Mouse (Mus musculus) retina, postnatal 7 days (tissue): ENCODE results near the gene Pa2g4.
"Not testable (repeated sequence)": the region's sequence is repeated elsewhere in the genome, so short reads cannot be mapped to it uniquely, and the experiment has no call there.

Experiments used
- DNase-seq: peaks from one replicate; pipeline ENCODE4 v3.0.0-alpha.2; 2012; ENCODE audit warnings: low read depth, low spot score

The Pa2g4 gene

DNA sequence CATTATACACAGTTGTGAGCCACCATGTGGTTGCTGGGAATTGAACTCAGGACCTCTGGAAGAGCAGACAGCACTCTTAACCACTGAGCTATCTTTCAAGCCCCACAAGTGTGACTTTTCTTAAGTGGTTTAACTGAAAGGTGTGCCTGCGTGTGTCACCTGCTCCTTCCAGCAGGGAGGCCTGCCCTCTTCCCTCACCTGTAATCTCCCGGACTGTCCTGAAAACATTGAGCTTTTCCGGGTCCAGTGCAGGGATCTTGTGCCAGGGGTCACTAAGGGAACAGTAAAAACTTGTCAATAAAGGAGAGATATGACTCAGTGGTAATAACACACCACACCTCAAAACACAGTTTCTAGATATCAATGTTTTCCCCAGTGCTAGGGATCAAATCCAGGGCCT lies 13.5 kb upstream of the Pa2g4 start:
- no peak for DNase-seq

DNA sequence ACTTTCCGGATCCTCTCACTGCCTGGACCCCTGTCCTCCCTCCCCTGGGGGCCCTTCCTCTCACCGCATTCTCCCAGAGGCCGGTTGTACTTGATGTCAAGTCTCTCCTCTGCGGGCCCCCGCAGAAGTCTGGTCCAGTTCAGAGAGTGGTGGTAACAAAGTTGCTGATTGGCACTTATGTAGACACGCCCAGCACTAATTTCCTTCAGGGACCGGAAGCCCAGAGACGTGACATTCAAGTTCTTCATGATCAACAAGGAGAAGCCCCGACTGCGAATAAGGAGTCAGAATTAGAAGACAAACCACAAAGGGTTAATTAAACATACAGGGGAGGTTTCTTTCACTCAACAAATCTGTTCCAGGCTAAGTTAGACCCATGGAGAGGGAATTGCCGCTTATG lies 12.5 kb upstream of the Pa2g4 start:
- DNase-seq = no peak

DNA sequence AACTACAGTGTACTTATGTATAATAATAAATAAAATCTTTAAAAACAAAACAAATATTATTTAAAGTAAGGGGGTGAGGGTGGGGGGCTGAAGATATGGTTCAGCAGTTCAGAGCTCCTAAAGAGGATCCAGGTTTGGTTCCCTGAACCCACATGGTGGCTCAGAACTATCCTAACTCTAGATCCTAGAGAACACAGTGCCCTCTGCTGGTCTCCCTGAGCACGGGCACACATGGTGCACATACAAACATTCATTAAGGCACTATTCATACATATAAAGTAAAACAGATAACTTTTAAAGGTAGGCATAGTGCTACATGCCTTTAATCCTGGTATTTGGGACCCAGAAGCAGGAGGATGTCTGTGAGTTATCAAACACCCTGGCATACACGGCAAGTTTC lies 9.3 kb upstream of the Pa2g4 start:
- no peak for DNase-seq

DNA sequence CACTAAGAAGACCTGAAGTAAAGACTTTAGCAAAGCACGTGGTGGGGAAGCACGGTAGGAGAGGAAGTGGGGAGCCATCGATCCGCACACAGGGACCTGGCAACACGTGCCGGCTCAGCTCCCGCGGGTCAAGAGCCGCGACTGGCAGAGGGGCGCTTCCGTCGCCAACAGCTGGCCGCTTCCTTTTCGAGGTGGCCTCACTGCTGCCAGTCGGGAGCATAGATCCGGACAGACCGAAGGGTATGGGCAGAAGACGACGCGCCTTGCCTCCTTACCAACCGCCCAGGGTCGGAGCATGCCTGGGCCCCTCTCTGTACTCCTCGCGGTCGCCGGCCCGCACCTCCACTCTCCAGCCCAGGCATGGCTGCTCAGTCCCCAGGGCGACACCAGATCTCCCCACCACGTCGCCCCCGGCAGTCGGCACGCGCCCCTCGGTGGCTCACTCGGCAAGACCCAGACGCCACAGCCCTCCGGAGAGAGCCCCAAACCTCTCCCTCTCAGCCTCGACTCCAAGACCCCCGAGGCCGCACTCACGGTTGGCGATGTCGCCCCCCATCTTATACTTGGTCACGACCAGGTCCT lies 490 bp downstream of the Pa2g4 start:
- DNase-seq = no peak

DNA sequence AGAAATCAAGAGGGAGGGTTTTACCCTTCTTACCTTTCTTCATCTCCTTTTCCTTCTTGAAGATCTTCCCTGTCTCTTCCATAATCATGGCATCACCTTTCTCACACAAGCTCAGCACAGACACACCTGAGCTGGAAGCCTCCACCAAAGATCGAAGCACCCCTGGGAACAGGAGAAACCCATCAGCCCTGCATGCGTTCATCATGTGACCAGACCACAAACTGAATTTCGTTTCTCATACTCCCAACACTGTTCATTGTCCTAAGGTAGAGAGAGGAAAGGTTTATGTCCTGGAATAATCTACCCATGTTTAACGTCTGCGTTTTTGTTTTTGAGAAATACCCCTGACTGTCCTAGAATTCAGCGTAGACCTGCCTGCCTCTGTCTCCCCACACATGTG lies 2.2 kb downstream of the Pa2g4 start:
- no peak for DNase-seq

DNA sequence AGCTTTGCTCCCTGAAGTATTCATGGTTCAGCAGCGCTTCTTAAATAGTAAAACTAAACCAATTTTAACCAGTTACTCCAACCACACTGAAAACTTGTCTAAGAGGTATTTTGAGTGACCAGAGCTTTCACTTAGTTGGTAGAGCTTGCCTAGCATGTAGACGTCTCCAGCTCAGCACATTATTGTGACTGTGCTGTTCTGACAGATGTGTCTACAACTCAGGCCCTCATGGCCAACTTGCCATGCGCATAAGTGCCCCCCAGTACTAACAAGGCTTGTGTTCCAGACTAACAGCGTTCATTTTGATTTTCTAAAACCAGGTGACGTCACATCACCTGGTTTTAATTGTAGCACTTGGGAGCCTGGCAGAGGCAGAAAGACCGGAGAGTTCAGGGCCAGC lies 8.8 kb downstream of the Pa2g4 start:
- DNase-seq = no peak

DNA sequence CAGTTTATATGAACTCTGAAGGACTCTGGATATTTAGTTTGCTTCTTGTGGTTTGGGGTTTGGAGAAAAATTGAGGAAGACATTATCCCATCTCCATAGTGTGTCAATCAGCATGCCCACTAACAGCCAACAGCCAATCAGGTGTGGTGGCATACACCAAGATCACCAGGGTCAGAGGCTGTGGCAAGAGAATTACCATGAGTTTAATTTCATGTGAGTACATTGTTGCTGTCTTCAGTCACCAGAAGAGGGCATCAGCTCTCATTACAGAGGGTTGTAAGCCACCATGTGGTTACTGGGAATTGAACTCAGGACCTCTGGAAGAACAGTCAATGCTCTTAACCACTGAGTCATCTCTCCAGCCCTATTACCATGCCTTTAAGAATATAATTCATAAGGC lies 9.5 kb downstream of the Pa2g4 start:
- DNase-seq = no peak

DNA sequence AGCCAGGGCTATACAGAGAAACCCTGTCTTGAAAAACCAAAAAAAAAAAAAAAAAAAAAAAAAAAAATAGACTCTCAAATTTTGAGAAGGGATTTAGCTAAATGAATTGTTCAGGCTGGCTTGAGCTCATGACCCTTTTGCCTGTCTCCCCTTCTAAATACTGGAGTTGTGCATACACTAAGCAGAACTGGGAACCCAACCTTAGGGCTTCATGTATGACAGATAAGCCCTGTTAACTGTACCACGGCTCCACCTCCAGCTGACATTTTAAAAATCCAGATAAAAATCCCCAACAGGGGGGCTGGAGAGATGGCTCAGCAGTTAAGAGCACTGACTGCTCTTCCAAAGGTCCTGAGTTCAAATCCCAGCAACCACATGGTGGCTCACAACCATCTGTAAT lies 10.2 kb downstream of the Pa2g4 start:
- not testable (repeated sequence) for DNase-seq

DNA sequence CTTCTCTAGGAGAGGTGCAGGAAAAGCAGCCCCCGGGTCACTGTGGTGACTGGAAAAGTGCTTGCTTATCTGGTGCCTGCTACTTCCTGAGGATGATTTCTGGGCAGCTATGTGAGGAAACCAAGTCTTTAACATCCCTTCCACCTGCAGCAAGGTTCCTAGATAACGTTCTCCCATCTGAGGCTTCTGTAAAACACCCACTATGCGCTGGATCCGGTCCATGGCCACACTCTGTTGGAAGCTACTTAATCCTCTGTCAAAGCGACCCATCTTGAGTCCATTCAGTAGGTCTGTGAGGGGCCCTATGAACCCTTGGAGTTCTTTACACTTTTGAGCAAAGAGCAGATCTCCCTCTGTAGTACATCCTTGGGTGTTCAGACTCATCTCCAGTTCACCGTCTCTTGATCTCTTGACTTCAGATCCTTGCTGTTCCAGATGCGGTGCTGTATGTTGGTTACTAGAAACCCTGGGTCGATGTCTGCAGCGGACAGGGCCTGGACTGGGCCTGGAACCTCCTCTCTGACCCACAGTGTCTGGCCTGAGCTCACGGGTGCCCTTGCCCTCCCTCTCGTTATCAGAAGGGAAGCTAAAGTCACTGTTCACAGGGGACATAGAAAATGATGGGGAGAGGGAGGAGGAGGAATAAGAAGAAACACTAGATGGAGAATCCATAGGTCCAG lies 15.5 kb downstream of the Pa2g4 start:
- DNase-seq = not testable (repeated sequence)

DNA sequence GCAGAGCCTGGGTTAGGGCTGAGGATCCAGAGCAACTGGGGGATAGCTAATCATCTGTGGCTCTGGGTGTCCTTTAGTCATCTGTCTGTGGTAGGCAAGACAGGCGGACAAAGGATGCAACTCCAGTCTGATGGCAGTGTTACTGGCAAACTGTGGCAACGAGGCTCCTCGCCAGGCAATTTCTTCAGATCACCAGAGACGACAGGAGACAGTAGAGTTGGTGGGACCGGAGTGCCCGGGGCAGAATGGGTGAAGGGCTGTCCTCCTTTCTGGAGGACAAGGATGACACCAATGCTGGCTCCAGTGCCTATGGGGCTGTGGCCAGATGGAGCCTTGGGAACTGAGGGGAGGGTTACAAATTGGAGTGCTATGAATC lies 16.1 kb downstream of the Pa2g4 start:
- DNase-seq = not testable (repeated sequence)

DNA sequence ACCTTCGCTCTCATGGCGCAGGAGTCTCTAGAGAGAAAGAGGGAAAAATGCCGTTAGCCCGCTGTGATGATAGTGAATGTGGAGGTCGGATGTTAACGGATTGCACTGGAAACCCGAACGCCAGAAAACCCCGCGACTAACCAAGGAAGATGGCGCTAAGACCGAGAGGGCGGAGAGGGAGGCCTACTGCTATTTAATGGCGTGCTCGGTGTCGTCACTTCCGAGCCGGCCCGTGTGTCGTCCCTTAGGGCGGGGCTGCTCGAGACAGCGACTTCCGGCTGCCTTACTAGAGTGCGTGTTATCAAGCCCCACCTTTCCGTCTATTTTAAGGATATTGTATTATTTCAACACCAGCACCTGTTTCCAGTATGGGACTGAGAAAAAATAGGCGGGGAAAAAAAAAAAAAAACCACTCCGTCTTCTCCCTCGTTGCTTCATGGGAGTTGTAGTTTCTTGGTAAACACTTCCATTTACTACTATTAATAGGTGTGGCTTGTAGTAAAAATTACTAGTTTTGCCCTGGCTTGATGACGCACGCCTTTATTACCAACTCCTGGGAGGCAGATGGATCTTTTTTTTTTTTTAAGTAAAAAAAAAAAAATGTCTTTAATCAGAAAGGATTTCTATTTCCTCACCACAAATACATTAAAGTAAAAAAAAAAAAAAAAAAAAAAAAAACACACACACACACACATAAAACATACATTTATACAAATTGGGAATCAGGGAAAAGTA lies 16.7 kb downstream of the Pa2g4 start, which contains the start of gene Rpl41:
TSS of gene Rpl41 (minus strand) at position 359 of the 735 bp plus-strand sequence.
- DNase-seq = peak; percentile 91

DNA sequence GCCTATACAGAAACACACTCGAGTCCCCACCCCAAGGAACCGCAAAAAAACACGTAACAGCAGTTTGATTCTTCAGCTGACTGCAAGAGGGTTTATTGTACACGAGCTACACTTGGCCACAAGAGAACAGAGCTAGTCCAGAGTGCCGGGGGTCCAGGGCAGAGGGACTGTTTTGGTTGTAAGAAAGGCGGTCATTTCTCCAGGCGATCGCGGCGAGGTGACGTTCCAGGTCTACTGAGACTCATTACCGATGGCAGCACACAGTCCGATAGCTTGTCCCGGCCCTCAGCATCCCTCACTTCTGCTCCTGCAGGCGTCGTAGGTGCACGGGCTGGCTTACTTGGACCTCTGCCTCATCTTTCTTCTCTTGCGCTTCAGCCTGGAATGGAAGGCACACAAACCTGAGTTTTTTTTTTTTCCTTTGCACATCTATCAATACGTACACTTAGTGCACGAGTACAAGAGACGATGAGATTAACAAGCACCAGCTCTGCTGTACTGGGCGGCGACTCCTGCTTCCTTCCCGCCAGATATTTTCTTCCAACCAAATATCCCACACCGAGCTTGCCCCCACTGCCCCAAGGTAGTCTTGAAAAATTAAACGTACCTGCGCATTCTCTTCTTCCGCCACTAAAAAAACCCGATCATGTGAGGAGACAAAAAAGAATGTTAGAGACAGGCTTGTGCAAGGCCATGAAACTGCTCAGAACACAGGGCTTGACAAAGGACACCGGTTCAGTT lies 17.6 kb downstream of the Pa2g4 start:
- not testable (repeated sequence) for DNase-seq

DNA sequence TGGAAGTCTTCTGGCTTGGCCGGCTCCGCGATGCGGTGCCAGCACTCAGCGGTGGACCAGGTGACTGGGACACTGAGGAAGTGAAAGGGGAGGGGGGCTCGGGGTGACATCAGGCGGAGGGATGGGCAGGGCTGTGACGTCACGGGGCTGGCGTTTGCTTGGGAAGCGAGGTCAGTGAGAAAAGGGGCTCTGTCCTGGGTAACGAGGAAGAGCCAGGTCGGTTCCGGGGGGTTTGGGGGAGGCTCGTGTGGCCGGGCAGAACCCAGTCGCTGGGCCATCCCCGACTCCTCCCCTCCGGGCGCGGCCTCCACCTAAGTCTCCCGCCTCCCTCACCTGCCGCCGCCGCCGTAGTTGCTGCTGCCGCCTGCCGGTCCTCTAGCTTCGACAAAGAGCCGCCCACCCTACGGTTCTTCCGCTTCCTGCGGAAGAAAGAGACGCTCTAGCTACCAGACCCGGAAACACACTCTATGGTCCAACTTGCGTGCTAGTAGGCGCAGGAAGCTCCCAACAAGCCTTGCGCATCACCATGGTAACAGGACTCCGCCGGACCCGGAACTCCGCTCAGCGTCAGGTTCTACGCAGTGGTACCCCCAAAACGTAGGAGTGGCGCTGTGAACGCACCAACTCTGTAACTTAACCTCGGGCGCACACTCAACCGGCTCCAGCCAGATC lies 18.3 kb downstream of the Pa2g4 start, which contains the start of gene Zc3h10:
TSS of gene Zc3h10 (minus strand) at position 414 of the 672 bp plus-strand sequence.
- DNase-seq = peak; percentile 95

DNA sequence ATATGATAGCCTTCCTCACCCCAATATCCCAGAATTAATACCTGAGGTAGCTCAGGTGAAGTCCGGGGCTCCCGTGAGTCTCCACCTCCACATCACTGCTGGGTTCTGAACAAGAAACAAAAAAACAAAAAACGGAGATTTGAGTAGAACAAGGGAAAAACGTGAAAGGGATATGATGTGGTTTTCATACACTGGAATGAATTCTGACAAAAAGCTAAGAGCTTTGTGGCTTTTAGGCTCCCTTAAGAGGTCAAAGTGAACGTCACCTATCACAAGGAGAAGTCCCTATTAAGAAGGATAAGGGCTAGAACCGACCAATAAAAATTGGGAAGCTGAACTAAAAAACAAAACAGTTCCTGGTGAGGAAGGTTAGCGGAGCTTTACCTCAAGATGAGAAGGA lies 19.0 kb downstream of the Pa2g4 start:
- no peak for DNase-seq

DNA sequence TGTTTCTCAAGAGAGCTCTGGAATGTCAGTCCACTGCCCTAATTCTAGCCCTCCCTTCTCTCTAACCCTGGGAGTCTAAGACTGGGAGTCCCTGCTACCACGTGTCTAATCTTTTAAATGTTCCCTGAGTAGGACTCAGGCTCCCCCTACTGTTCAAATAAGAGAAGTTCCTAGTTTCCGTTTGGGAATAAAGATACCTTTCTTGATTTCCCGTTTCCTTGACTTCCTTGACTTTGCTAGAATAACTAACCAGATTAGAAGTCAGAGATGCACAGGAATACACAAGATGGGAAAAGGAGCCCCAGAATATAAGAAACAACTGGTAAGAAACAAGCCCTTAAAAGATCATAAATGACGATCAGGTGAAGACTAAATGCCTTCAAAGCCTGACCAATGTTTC lies 19.4 kb downstream of the Pa2g4 start:
- DNase-seq = peak; percentile 50

DNA sequence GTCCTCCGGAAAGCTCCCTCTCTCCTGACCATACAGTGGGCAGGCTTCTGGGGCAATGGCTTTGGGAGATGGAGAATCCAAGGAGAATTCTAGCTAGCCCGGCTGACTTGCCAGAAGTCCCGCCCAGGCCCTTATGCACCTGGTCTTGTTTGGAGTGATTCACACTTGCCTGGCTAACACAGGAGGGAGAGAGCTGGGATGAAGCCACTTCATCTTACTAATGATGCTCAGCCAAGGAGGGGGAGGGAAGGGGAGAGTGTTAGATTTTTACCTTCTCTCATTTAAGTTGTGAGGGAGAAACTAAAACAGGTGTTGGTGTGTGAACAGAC lies 20.3 kb downstream of the Pa2g4 start:
- DNase-seq = no peak

DNA sequence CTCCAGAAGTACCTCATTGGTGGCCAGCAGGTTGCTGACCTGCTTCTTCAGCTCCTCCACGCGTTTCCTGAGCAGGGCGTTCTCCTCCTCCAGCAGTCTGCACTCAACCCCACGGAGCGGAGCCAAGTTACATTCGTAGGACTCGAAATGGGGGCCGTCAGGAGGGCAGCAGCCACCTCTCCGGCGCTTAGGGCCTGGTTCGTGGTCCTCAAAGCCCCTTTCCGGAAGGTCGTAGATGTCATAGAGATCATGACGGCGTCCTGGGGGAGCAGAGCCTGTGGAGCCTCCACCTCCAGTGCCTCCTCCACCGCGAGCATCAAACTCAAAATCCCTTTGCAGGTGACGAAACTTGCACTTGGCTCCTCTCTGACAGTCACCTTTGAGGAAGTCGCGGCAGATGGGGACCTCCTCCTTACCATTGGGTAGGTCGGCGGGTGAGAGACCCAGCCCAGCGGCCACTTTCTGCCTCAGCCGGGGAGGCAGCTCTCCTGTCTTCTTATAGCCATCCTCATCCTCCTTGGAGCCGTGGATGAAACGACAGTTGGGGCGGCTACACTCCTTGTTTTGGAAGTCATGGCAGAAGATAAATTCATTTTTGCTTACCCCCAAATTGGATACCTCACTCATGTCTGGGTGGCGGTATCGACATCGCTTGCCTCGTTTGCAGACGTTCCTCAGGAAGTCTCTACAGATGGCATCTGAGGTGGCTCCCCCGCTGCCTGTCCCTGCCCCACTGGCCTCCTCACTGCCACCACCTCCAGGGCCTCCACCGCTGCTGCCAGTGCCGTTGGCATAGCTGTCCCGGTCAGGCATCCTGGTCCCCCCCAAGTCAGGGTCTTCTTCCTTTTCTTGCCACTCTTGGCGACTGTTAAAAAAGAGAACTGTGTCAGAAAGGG lies 20.9 kb downstream of the Pa2g4 start:
- no peak for DNase-seq

DNA sequence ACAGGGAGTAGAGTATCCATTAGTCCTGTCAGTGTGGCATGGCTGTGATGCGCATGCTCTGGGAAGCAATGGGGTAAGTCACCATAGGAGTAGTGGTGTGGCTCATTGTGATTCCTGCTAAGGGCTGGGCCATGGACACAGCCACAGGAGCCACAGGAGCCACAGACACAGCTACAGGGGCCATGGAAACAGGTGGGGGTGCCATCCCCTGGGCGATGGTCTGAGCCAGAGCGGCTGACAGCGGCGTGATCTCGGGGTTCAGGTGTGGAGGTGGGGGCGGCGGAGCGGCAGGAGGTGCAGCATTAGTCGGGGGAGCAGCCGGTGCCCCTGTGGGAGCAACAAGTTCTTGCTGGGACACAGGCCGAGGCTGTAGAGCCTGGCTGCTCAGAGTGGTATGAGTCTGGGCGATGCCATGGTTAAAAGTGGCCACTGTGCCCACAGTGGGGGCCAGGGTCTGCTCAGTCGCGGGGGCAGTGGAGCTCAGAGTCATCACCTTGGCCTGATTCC lies 21.6 kb downstream of the Pa2g4 start:
- no peak for DNase-seq

DNA sequence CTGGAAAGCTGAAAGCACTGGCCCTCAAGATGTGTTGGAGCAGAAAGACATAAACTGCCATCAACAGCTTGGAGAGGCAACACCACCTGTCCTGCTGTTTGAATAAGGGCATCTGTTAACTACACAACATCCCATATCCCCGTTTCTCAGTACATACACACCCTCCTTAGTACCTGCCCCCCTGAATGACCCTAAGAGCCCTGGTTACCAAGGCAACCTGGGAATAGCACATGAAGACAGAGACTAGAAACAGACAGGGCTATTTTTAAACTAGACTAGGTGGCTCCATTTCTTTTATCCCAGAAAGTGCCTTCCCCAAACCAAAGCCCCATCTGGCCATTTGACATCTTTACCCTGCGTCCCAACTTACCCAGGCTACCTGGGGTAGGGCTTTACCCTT lies 22.7 kb downstream of the Pa2g4 start:
- DNase-seq = no peak

DNA sequence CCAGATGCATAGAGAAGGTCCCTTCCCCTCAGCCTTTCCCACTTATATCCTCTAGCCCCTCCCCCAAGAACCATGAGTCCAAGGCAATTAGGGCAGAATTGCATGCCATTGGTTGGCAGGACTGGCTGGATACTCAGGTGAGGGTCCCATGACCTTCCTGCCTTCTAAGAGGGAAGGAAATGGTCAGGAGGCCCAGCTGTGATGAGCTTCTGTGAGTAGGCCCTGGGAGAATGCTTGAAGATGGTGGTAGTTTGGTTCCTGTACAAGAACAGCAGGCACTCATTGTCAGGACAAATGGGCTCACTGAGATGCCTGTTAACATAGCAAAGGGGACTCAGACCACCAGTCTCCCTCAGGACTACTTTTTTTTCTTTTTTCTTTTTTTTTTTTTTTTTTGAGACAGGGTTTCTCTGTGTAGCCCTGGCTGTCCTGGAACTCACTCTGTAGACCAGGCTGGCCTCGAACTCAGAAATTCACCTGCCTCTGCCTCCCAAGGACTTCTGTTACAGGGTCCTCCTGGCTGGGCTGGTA lies 27.4 kb downstream of the Pa2g4 start:
- no peak for DNase-seq
